Mouse (Mus musculus) embryonic facial prominence, embryonic 10.5 days (tissue): Measurements from ENCODE around the gene Rere. TPM values are rescaled to one million over a fixed set of nuclear protein-coding genes. Genes with fewer than 3 reads are reported as not detected.

ENCODE experiments used
- DNase-seq: peaks from one replicate; pipeline ENCODE4 v3.0.0-alpha.2; 2017; ENCODE audit warnings: low spot score
- H3K27ac ChIP-seq: fragments of 300-500 bp; sonication (generic); replicated peaks from 2 replicates; pipeline ENCODE4 v1.5.1; 2016; ENCODE audit warnings: mild to moderate bottlenecking
- H3K27me3 ChIP-seq: fragments of 300-500 bp; sonication (generic); replicated peaks from 2 replicates; pipeline ENCODE4 v1.6.1; 2016; ENCODE audit warnings: low read depth, mild to moderate bottlenecking; ENCODE audit not compliant: poor library complexity, severe bottlenecking
- H3K36me3 ChIP-seq: fragments of 300-500 bp; sonication (generic); replicated peaks from 2 replicates; pipeline ENCODE4 v1.6.1; 2016; ENCODE audit warnings: mild to moderate bottlenecking, moderate library complexity
- H3K4me1 ChIP-seq: fragments of 300-500 bp; sonication (generic); 2 replicates; pipeline ENCODE4 v1.6.1; 2016
- H3K4me3 ChIP-seq: fragments of 300-500 bp; sonication (generic); 2 replicates; pipeline ENCODE4 v1.5.1; 2016; ENCODE audit warnings: mild to moderate bottlenecking, moderate library complexity
- H3K9me3 ChIP-seq: fragments of 300-500 bp; sonication (generic); 2 replicates; pipeline ENCODE4 v1.6.1; 2016; ENCODE audit warnings: mild to moderate bottlenecking
- WGBS: fragments of 180-500 bp; shearing (Covaris S2); methylation state at CpG from one replicate; pipeline ENCODE4 v1.1.7; 2016; 5-methylcytosine and 5-hydroxymethylcytosine counted together
- polyA plus RNA-seq: library from polyadenylated mRNA; unstranded; fragments of >200 nt; fragmentation: Nextera tagmentation; extraction: Ambion mirVana; gene quantifications from 2 replicates; pipeline ENCODE4 v1.2.1, GENCODE M21; 2016

Gene Rere
- polyA plus RNA-seq, 1 experiment from 2014 or later = 26.1 TPM

- Histone ChIP-seq H3K9me3 (no peaks in the 10 kb centered on the region), H3K27ac (no peak overlapping the region), H3K36me3 (peaks cover 4% of the 10 kb centered on the region; the same call in 1 of the 2 replicates), H3K4me1 (peaks cover 10% of the 10 kb centered on the region), H3K27me3 (no peaks in the 10 kb centered on the region), H3K4me3 (no peak overlapping the region)
- WGBS = 93% methylated on average over 6 of the region's 6 CpGs
- DNase-seq = no peak
Observed at GRCm38 (mm10) chr4:150340796-150341525, 59.5 kb downstream of the Rere start.

GRCm38 (mm10) chr4:150344526-150344925 lies 63.1 kb downstream of the Rere start:
- Histone ChIP-seq H3K4me3 (no peak overlapping the region), H3K9me3 (no peaks in the 10 kb centered on the region), H3K4me1 (peaks cover 25% of the 10 kb centered on the region), H3K27me3 (no peaks in the 10 kb centered on the region), H3K36me3 (no peaks in the 10 kb centered on the region), H3K27ac (no peak overlapping the region)
- DNase-seq = no peak
- 79% methylated on average over 3 of the region's 3 CpGs for WGBS

GRCm38 (mm10) chr4:150346651-150347386 lies 65.4 kb downstream of the Rere start:
- Histone ChIP-seq H3K4me3 (no peak overlapping the region), H3K4me1 (peaks cover 42% of the 10 kb centered on the region), H3K27me3 (no peaks in the 10 kb centered on the region), H3K9me3 (no peaks in the 10 kb centered on the region), H3K27ac (no peak overlapping the region), H3K36me3 (no peaks in the 10 kb centered on the region)
- 10% methylated on average over 4 of the region's 4 CpGs for WGBS
- peak; percentile 76 for DNase-seq

GRCm38 (mm10) chr4:150347387-150347672 lies 65.9 kb downstream of the Rere start:
- 20% methylated on average over 2 of the region's 2 CpGs for WGBS
- Histone ChIP-seq H3K27ac (no peak overlapping the region), H3K4me1 (peaks cover 45% of the 10 kb centered on the region), H3K9me3 (no peaks in the 10 kb centered on the region), H3K36me3 (no peaks in the 10 kb centered on the region), H3K4me3 (no peak overlapping the region), H3K27me3 (no peaks in the 10 kb centered on the region)
- no peak for DNase-seq

- WGBS = 59% methylated on average over 6 of the region's 6 CpGs
- no peak overlapping the region for H3K27ac ChIP-seq
- no peaks in the 10 kb centered on the region for H3K36me3 ChIP-seq
- peaks cover 41% of the 10 kb centered on the region for H3K4me1 ChIP-seq
- no peak overlapping the region for H3K4me3 ChIP-seq
- no peak for DNase-seq
- H3K9me3 ChIP-seq = no peaks in the 10 kb centered on the region
- H3K27me3 ChIP-seq = no peaks in the 10 kb centered on the region
Observed at GRCm38 (mm10) chr4:150349680-150350101, 68.2 kb downstream of the Rere start.

GRCm38 (mm10) chr4:150351419-150352075 lies 70.1 kb downstream of the Rere start:
- no peaks in the 10 kb centered on the region for H3K27me3 ChIP-seq
- DNase-seq = no peak
- H3K27ac ChIP-seq = no peak overlapping the region
- H3K36me3 ChIP-seq = peaks cover 4% of the 10 kb centered on the region; the same call in 1 of the 2 replicates
- H3K4me1 ChIP-seq = peaks cover 34% of the 10 kb centered on the region
- 45% methylated on average over 7 of the region's 7 CpGs for WGBS
- H3K9me3 ChIP-seq = no peaks in the 10 kb centered on the region
- no peak overlapping the region for H3K4me3 ChIP-seq

- H3K27ac ChIP-seq = no peak overlapping the region
- H3K36me3 ChIP-seq = peaks cover 4% of the 10 kb centered on the region; the same call in 1 of the 2 replicates
- H3K4me1 ChIP-seq = peaks cover 29% of the 10 kb centered on the region
- 87% methylated on average over 2 of the region's 2 CpGs for WGBS
- H3K27me3 ChIP-seq = no peaks in the 10 kb centered on the region
- DNase-seq = no peak
- no peaks in the 10 kb centered on the region for H3K9me3 ChIP-seq
- H3K4me3 ChIP-seq = no peak overlapping the region
Observed at GRCm38 (mm10) chr4:150352736-150353135, 71.3 kb downstream of the Rere start.

GRCm38 (mm10) chr4:150353376-150353900 lies 72.0 kb downstream of the Rere start:
- Histone ChIP-seq H3K9me3 (no peaks in the 10 kb centered on the region), H3K4me1 (peaks cover 29% of the 10 kb centered on the region), H3K27me3 (no peaks in the 10 kb centered on the region), H3K36me3 (peaks cover 4% of the 10 kb centered on the region; the same call in 1 of the 2 replicates), H3K27ac (no peak overlapping the region), H3K4me3 (no peak overlapping the region)
- no peak for DNase-seq
- 94% methylated on average over 7 of the region's 7 CpGs for WGBS

- DNase-seq = no peak
- Histone ChIP-seq H3K4me3 (no peak overlapping the region), H3K27ac (no peak overlapping the region), H3K27me3 (no peaks in the 10 kb centered on the region), H3K9me3 (no peaks in the 10 kb centered on the region), H3K4me1 (peaks cover 13% of the 10 kb centered on the region), H3K36me3 (peaks cover 11% of the 10 kb centered on the region; the same call in 1 of the 2 replicates)
- 90% methylated on average over 5 of the region's 5 CpGs for WGBS
Observed at GRCm38 (mm10) chr4:150355801-150356200, 74.4 kb downstream of the Rere start.

- peak overlapping the region; percentile 63 for H3K27ac ChIP-seq
- no peaks in the 10 kb centered on the region for H3K9me3 ChIP-seq
- H3K27me3 ChIP-seq = no peaks in the 10 kb centered on the region
- H3K36me3 ChIP-seq = peaks cover 7% of the 10 kb centered on the region; the same call in 1 of the 2 replicates
- WGBS = 20% methylated on average over 8 of the region's 8 CpGs
- DNase-seq = no peak
- H3K4me3 ChIP-seq = no peak overlapping the region
- H3K4me1 ChIP-seq = peaks cover 39% of the 10 kb centered on the region
Observed at GRCm38 (mm10) chr4:150361986-150362691, 80.7 kb downstream of the Rere start.

GRCm38 (mm10) chr4:150362858-150363257 lies 81.4 kb downstream of the Rere start:
- H3K4me1 ChIP-seq = peaks cover 39% of the 10 kb centered on the region
- 20% methylated on average over 5 of the region's 5 CpGs for WGBS
- H3K27me3 ChIP-seq = no peaks in the 10 kb centered on the region
- H3K27ac ChIP-seq = peak overlapping the region; percentile 59; the same call in 1 of the 2 replicates
- H3K4me3 ChIP-seq = no peak overlapping the region
- no peaks in the 10 kb centered on the region for H3K9me3 ChIP-seq
- DNase-seq = no peak
- H3K36me3 ChIP-seq = peaks cover 7% of the 10 kb centered on the region; the same call in 1 of the 2 replicates

- Histone ChIP-seq H3K9me3 (no peaks in the 10 kb centered on the region), H3K4me1 (peaks cover 56% of the 10 kb centered on the region), H3K27me3 (no peaks in the 10 kb centered on the region), H3K36me3 (peaks cover 5% of the 10 kb centered on the region; the same call in 1 of the 2 replicates), H3K4me3 (no peak overlapping the region), H3K27ac (no peak overlapping the region)
- 91% methylated on average over 2 of the region's 2 CpGs for WGBS
- no peak for DNase-seq
Observed at GRCm38 (mm10) chr4:150364786-150365185, 83.3 kb downstream of the Rere start.
